Mouse (Mus musculus) cortical plate, adult 2 months (tissue): Measurements from ENCODE around the gene Wfdc2.

ENCODE experiments used
- CTCF ChIP-seq: fragments of 200-500 bp; IDR thresholded peaks from 2 replicates; pipeline ENCODE4 v1.5.1; 2011; ENCODE audit warnings: mild to moderate bottlenecking, control low read depth, low read length; ENCODE audit not compliant: insufficient read depth; ENCODE audit errors: extremely low read depth
- POLR2A ChIP-seq: fragments of 200-500 bp; IDR thresholded peaks from 2 replicates; pipeline ENCODE4 v1.6.1; 2011; ENCODE audit warnings: mild to moderate bottlenecking, low read length, control low read depth; ENCODE audit not compliant: insufficient read depth; ENCODE audit errors: extremely low read depth

DNA sequence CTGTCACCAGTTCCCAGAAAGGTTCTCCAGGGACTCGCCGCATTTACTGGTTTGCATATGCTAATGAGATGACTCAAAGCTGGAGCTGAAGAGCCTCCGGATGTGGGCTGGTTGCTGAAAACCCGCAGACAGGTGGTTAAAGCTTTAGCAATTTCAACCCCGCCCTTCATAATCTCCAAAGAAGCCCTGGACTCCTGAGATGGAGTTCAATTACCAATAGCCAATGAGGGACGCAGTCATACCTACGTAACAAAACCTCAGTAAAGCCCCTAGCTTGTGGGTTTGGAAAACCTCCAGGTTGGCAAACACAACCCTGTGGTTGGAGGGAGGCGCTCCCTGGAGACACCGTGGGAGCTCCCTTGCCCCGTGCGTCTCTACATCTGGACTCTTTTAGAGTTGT is 40.4 kb upstream of the Wfdc2 start:
- TF ChIP-seq POLR2A (no peak), CTCF (no peak)
